Mouse (Mus musculus) intestine, embryonic 15.5 days (tissue): ENCODE measurements around the gene Usp20. TPM values are rescaled to one million over a fixed set of nuclear protein-coding genes. Genes with fewer than 3 reads are reported as not detected.

ENCODE experiments used
- ATAC-seq: fragments of 200-750 bp; cut with Nextera tagmentation; 2 replicates; pipeline ENCODE4 v1.8.0; 2017; ENCODE audit warnings: moderate TSS enrichment, moderate library complexity
- H3K27ac ChIP-seq: fragments of 300-500 bp; sonication (generic); 2 replicates; pipeline ENCODE4 v1.5.1; 2015; ENCODE audit warnings: mild to moderate bottlenecking, inconsistent platforms
- H3K27me3 ChIP-seq: fragments of 300-500 bp; sonication (generic); replicated peaks from 2 replicates; pipeline ENCODE4 v1.6.1; 2015; ENCODE audit warnings: inconsistent platforms
- H3K36me3 ChIP-seq: fragments of 300-500 bp; sonication (generic); 2 replicates; pipeline ENCODE4 v1.6.1; 2015; ENCODE audit warnings: inconsistent platforms
- H3K4me1 ChIP-seq: fragments of 300-500 bp; sonication (generic); replicated peaks from 2 replicates; pipeline ENCODE4 v1.6.1; 2015; ENCODE audit warnings: inconsistent platforms
- H3K4me2 ChIP-seq: fragments of 300-500 bp; sonication (generic); replicated peaks from 2 replicates; pipeline ENCODE4 v1.6.1; 2015; ENCODE audit warnings: mild to moderate bottlenecking, inconsistent platforms
- H3K4me3 ChIP-seq: fragments of 300-500 bp; sonication (generic); replicated peaks from 2 replicates; pipeline ENCODE4 v1.5.1; 2015; ENCODE audit warnings: inconsistent platforms
- H3K9ac ChIP-seq: fragments of 300-500 bp; sonication (generic); 2 replicates; pipeline ENCODE4 v1.6.1; 2015; ENCODE audit warnings: inconsistent platforms
- H3K9me3 ChIP-seq: fragments of 300-500 bp; sonication (generic); 2 replicates; pipeline ENCODE4 v1.6.1; 2016; ENCODE audit warnings: inconsistent platforms
- WGBS: fragments of 180-500 bp; shearing (Covaris S2); methylation state at CpG from one replicate; pipeline ENCODE4 v1.1.7; 2015; 5-methylcytosine and 5-hydroxymethylcytosine counted together
- polyA plus RNA-seq: library from polyadenylated mRNA; unstranded; fragments of >200 nt; fragmentation: Nextera tagmentation; extraction: Ambion mirVana; gene quantifications from 2 replicates; pipeline ENCODE4 v1.2.1, GENCODE M21; 2015

The Usp20 gene
- polyA plus RNA-seq, 1 experiment from 2014 or later = 11.9 TPM

- H3K9ac ChIP-seq = no peak overlapping the region
- no peaks in the 10 kb centered on the region for H3K27me3 ChIP-seq
- no peak overlapping the region for H3K4me3 ChIP-seq
- H3K36me3 ChIP-seq = peaks cover 42% of the 10 kb centered on the region
- no peak overlapping the region for H3K4me2 ChIP-seq
- H3K27ac ChIP-seq = no peak overlapping the region
- peaks cover 19% of the 10 kb centered on the region for H3K4me1 ChIP-seq
- WGBS = 85% methylated on average over 4 of the region's 4 CpGs
- no peak for ATAC-seq
- no peaks in the 10 kb centered on the region for H3K9me3 ChIP-seq
Observed at GRCm38 (mm10) chr2:30957511-30957910, 24.6 kb upstream of the Usp20 start.

- 81% methylated on average over 14 of the region's 14 CpGs for WGBS
- no peak; the same call in 1 of the 2 replicates for ATAC-seq
Observed at GRCm38 (mm10) chr2:30958726-30959125, 23.4 kb upstream of the Usp20 start.

GRCm38 (mm10) chr2:30959856-30960255, 22.2 kb upstream of the Usp20 start:
- H3K4me3 ChIP-seq = no peak overlapping the region
- H3K4me1 ChIP-seq = peaks cover 7% of the 10 kb centered on the region; the same call in 1 of the 2 replicates
- H3K9ac ChIP-seq = no peak overlapping the region
- H3K27ac ChIP-seq = no peak overlapping the region
- H3K9me3 ChIP-seq = no peaks in the 10 kb centered on the region
- peaks cover 59% of the 10 kb centered on the region for H3K36me3 ChIP-seq
- ATAC-seq = no peak
- WGBS = 56% methylated on average over 5 of the region's 5 CpGs
- H3K27me3 ChIP-seq = no peaks in the 10 kb centered on the region
- H3K4me2 ChIP-seq = no peak overlapping the region

More at GRCm38 (mm10) chr2:30958726-30959125, 23.4 kb upstream of the Usp20 start:
- no peaks in the 10 kb centered on the region for H3K27me3 ChIP-seq
- no peak overlapping the region for H3K27ac ChIP-seq
- H3K9ac ChIP-seq = no peak overlapping the region
- H3K4me3 ChIP-seq = no peak overlapping the region
- H3K36me3 ChIP-seq = peaks cover 52% of the 10 kb centered on the region
- H3K4me1 ChIP-seq = peaks cover 17% of the 10 kb centered on the region
- no peaks in the 10 kb centered on the region for H3K9me3 ChIP-seq
- H3K4me2 ChIP-seq = no peak overlapping the region

- ATAC-seq = no peak
- Histone ChIP-seq H3K4me2 (no peak overlapping the region), H3K27me3 (no peaks in the 10 kb centered on the region), H3K4me3 (no peak overlapping the region), H3K36me3 (peaks cover 41% of the 10 kb centered on the region), H3K4me1 (peaks cover 15% of the 10 kb centered on the region), H3K27ac (no peak overlapping the region), H3K9ac (no peak overlapping the region), H3K9me3 (no peaks in the 10 kb centered on the region)
- WGBS = 78% methylated on average over 11 of the region's 11 CpGs
Observed at GRCm38 (mm10) chr2:30962570-30963254, 19.4 kb upstream of the Usp20 start.

GRCm38 (mm10) chr2:30965627-30966026, 16.5 kb upstream of the Usp20 start:
- Histone ChIP-seq H3K4me1 (peaks cover 15% of the 10 kb centered on the region), H3K9ac (no peak overlapping the region), H3K27me3 (no peaks in the 10 kb centered on the region), H3K4me3 (no peak overlapping the region), H3K9me3 (no peaks in the 10 kb centered on the region), H3K36me3 (peaks cover 25% of the 10 kb centered on the region), H3K27ac (no peak overlapping the region), H3K4me2 (0 out of 2 replicates have a peak overlapping the region, but pooled peaks have one; percentile 89)
- 89% methylated on average over 8 of the region's 8 CpGs for WGBS
- ATAC-seq = no peak

GRCm38 (mm10) chr2:30966826-30967225, 15.3 kb upstream of the Usp20 start:
- Histone ChIP-seq H3K4me2 (peak overlapping the region; percentile 89), H3K4me1 (peaks cover 15% of the 10 kb centered on the region), H3K4me3 (peak overlapping the region; percentile 84), H3K27ac (peak overlapping the region; percentile 82; the same call in 1 of the 2 replicates), H3K27me3 (no peaks in the 10 kb centered on the region), H3K9ac (peak overlapping the region; percentile 82), H3K9me3 (no peaks in the 10 kb centered on the region), H3K36me3 (peaks cover 18% of the 10 kb centered on the region; the same call in 1 of the 2 replicates)
- 18% methylated on average over 16 of the region's 16 CpGs for WGBS
- ATAC-seq = no peak

- peak within 1 kb of the TSS; percentile 82 for H3K27ac ChIP-seq
- peak within 1 kb of the TSS; percentile 89 for H3K4me2 ChIP-seq
- no peaks in the 10 kb centered on the region for H3K9me3 ChIP-seq
- no peaks in the 10 kb centered on the region for H3K27me3 ChIP-seq
- WGBS = 2% methylated on average over 59 of the region's 59 CpGs
- H3K9ac ChIP-seq = peak within 1 kb of the TSS; percentile 82
- peak within 1 kb of the TSS; percentile 84 for H3K4me3 ChIP-seq
- ATAC-seq = peak; percentile 97
- H3K4me1 ChIP-seq = peaks cover 15% of the 10 kb centered on the region
- H3K36me3 ChIP-seq = peaks cover 16% of the 10 kb centered on the region; the same call in 1 of the 2 replicates
Observed at GRCm38 (mm10) chr2:30967352-30968327, 14.4 kb upstream of the Usp20 start, which contains the start of gene Tor1a. Gene Tor1a, minus strand, starts transcription at chr2:30967933.

GRCm38 (mm10) chr2:30983024-30983423, 945 bp downstream of the Usp20 start:
- peaks cover 27% of the 10 kb centered on the region for H3K4me1 ChIP-seq
- H3K9me3 ChIP-seq = no peaks in the 10 kb centered on the region
- 45% methylated on average over 7 of the region's 7 CpGs for WGBS
- H3K36me3 ChIP-seq = no peaks in the 10 kb centered on the region; the same call in 1 of the 2 replicates
- H3K4me2 ChIP-seq = peak overlapping the region; percentile 75
- no peak for ATAC-seq
- no peak overlapping the region for H3K27ac ChIP-seq
- H3K4me3 ChIP-seq = peak overlapping the region; percentile 74
- H3K9ac ChIP-seq = no peak overlapping the region
- H3K27me3 ChIP-seq = no peaks in the 10 kb centered on the region

GRCm38 (mm10) chr2:30985111-30986020, 3.3 kb downstream of the Usp20 start:
- no peaks in the 10 kb centered on the region for H3K9me3 ChIP-seq
- no peaks in the 10 kb centered on the region for H3K36me3 ChIP-seq
- no peaks in the 10 kb centered on the region for H3K27me3 ChIP-seq
- no peak overlapping the region for H3K4me3 ChIP-seq
- H3K9ac ChIP-seq = no peak overlapping the region
- 16% methylated on average over 17 of the region's 17 CpGs for WGBS
- ATAC-seq = peak; percentile 40
- peak overlapping the region; percentile 71 for H3K27ac ChIP-seq
- peaks cover 27% of the 10 kb centered on the region for H3K4me1 ChIP-seq
- H3K4me2 ChIP-seq = peak overlapping the region; percentile 46

GRCm38 (mm10) chr2:30990221-30990620, 8.1 kb downstream of the Usp20 start:
- WGBS = 73% methylated on average over 9 of the region's 9 CpGs
- H3K27me3 ChIP-seq = no peaks in the 10 kb centered on the region
- H3K36me3 ChIP-seq = no peaks in the 10 kb centered on the region
- no peak for ATAC-seq
- H3K4me3 ChIP-seq = no peak overlapping the region
- no peak overlapping the region for H3K27ac ChIP-seq
- no peak overlapping the region for H3K9ac ChIP-seq
- H3K9me3 ChIP-seq = no peaks in the 10 kb centered on the region
- no peak overlapping the region for H3K4me2 ChIP-seq
- peaks cover 10% of the 10 kb centered on the region; the same call in 1 of the 2 replicates for H3K4me1 ChIP-seq

- WGBS = 86% methylated on average over 4 of the region's 4 CpGs
- ATAC-seq = no peak
- no peak overlapping the region for H3K4me3 ChIP-seq
Observed at GRCm38 (mm10) chr2:30994853-30995252, 12.8 kb downstream of the Usp20 start.

More at GRCm38 (mm10) chr2:30994853-30995252, 12.8 kb downstream of the Usp20 start:
- Histone ChIP-seq H3K9me3 (no peaks in the 10 kb centered on the region), H3K9ac (no peak overlapping the region), H3K4me2 (no peak overlapping the region), H3K36me3 (no peaks in the 10 kb centered on the region), H3K4me1 (no peaks in the 10 kb centered on the region), H3K27me3 (no peaks in the 10 kb centered on the region), H3K27ac (no peak overlapping the region)
